Mouse (Mus musculus) C2C12 (cell line): Measurements from ENCODE around the gene Kdm1a. TPM values are rescaled to one million over a fixed set of nuclear protein-coding genes. Genes with fewer than 3 reads are reported as not detected.

ENCODE experiments used
- H3K27me3 ChIP-seq: one replicate; pipeline ENCODE4 v1.6.1; 2011; ENCODE audit not compliant: control insufficient read depth, insufficient read depth, insufficient read length
- H3K36me3 ChIP-seq: one replicate; pipeline ENCODE4 v1.6.1; 2011; ENCODE audit not compliant: control insufficient read depth, insufficient read depth
- H3K4me3 ChIP-seq: one replicate; pipeline ENCODE4 v1.5.1; 2011; ENCODE audit warnings: mild to moderate bottlenecking, control low read depth; ENCODE audit not compliant: poor library complexity, insufficient read depth, severe bottlenecking
- H3K79me2 ChIP-seq: one replicate; pipeline ENCODE4 v1.6.1; 2011; ENCODE audit not compliant: control insufficient read depth, insufficient read depth
- H3K79me3 ChIP-seq: one replicate; pipeline ENCODE4 v1.6.1; 2011; ENCODE audit warnings: low read depth, control low read depth
- H3ac ChIP-seq: one replicate; pipeline ENCODE3; 2011; ENCODE audit warnings: low read depth; ENCODE audit not compliant: control insufficient read depth, insufficient read length
- CEBPB ChIP-seq: IDR thresholded peaks from one replicate; pipeline ENCODE4 v1.6.1; 2011; ENCODE audit warnings: low read depth, mild to moderate bottlenecking, control low read depth, moderate library complexity
- CTCF ChIP-seq: IDR thresholded peaks from one replicate; pipeline ENCODE4 v1.5.1; 2011; ENCODE audit not compliant: control insufficient read depth, insufficient read depth, insufficient read length
- FOSL1 ChIP-seq: IDR thresholded peaks from one replicate; pipeline ENCODE4 v1.8.0; 2011; ENCODE audit warnings: mild to moderate bottlenecking, low read length; ENCODE audit not compliant: poor library complexity, insufficient read depth, severe bottlenecking
- MAX ChIP-seq: IDR thresholded peaks from one replicate; pipeline ENCODE4 v1.6.1; 2011; ENCODE audit warnings: mild to moderate bottlenecking, control low read depth
- MYOD1 ChIP-seq: IDR thresholded peaks from one replicate; pipeline ENCODE4 v1.6.1; 2011; ENCODE audit warnings: low read depth; ENCODE audit not compliant: control insufficient read depth, insufficient read length
- MYOG ChIP-seq: IDR thresholded peaks from one replicate; pipeline ENCODE4 v1.6.1; 2011; ENCODE audit not compliant: control insufficient read depth, insufficient read length; ENCODE audit errors: extremely low read depth
- USF1 ChIP-seq: IDR thresholded peaks from one replicate; pipeline ENCODE4 v1.6.1; 2011; ENCODE audit warnings: low read depth, mild to moderate bottlenecking, control low read depth, moderate library complexity
- polyA plus RNA-seq: library from polyadenylated mRNA; unstranded; fragments of >200 nt; fragmentation: generic; extraction: Trizol; gene quantifications from one replicate; pipeline ENCODE4 v1.2.1, GENCODE M21; 2012; ENCODE audit warnings: missing spikeins

Gene Kdm1a
- polyA plus RNA-seq, 1 experiment, result 47.2 TPM

- no peaks in the 10 kb centered on the region for H3K27me3 ChIP-seq
- H3ac ChIP-seq, result no peak overlapping the region
- H3K79me3 ChIP-seq, result peaks cover 55% of the 10 kb centered on the region
- no peak for TF ChIP-seq USF1
- TF ChIP-seq MAX, result no peak
- no peak for TF ChIP-seq CEBPB
- no peak for TF ChIP-seq MYOD1
- no peak for TF ChIP-seq FOSL1
- TF ChIP-seq CTCF, result no peak
- TF ChIP-seq MYOG, result no peak
- peaks cover 67% of the 10 kb centered on the region for H3K79me2 ChIP-seq
- H3K36me3 ChIP-seq, result no peaks in the 10 kb centered on the region
- no peak overlapping the region for H3K4me3 ChIP-seq
Observed at GRCm38 (mm10) chr4:136600536-136600935, 2.0 kb downstream of the Kdm1a start.

GRCm38 (mm10) chr4:136599869-136600268 lies 2.7 kb downstream of the Kdm1a start:
- Histone ChIP-seq H3K36me3 (no peaks in the 10 kb centered on the region), H3ac (no peak overlapping the region), H3K79me3 (peaks cover 61% of the 10 kb centered on the region), H3K27me3 (no peaks in the 10 kb centered on the region), H3K4me3 (no peak overlapping the region), H3K79me2 (peaks cover 74% of the 10 kb centered on the region)
- TF ChIP-seq FOSL1 (no peak), CEBPB (no peak), CTCF (no peak), MYOD1 (no peak), MAX (no peak), USF1 (no peak), MYOG (no peak)

- Histone ChIP-seq H3K27me3 (no peaks in the 10 kb centered on the region), H3K4me3 (no peak overlapping the region), H3ac (no peak overlapping the region), H3K36me3 (no peaks in the 10 kb centered on the region), H3K79me2 (peaks cover 89% of the 10 kb centered on the region), H3K79me3 (peaks cover 76% of the 10 kb centered on the region)
- no peak for TF ChIP-seq MYOG
Observed at GRCm38 (mm10) chr4:136598268-136598876, 4.2 kb downstream of the Kdm1a start.

DNA sequence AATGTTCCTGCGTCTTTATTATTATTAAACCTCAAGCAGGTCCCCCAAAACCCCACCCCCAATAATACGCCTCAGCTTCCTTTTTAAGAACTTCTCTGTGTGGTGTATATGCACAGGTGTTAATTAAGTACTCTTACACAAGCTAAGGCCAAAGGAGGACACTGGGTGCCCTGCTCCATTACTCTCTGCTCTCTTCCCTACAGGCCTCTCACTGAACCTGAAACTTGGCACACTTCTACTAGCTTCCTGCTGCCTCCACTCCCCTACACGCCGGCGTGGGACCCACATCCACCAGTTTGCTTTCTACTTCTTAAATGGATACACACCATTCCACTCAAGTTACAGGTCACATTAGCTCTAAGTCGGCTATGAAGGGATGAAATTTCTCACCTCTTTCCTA lies 7.3 kb downstream of the Kdm1a start:
- H3K4me3 ChIP-seq, result no peak overlapping the region
- no peaks in the 10 kb centered on the region for H3K27me3 ChIP-seq
- no peak for TF ChIP-seq MYOG
- TF ChIP-seq CTCF, result no peak
- no peak for TF ChIP-seq USF1
- TF ChIP-seq MAX, result no peak
- TF ChIP-seq FOSL1, result no peak
- no peak for TF ChIP-seq CEBPB
- TF ChIP-seq MYOD1, result no peak
- peaks cover 14% of the 10 kb centered on the region for H3K36me3 ChIP-seq
- peaks cover 99% of the 10 kb centered on the region for H3K79me2 ChIP-seq
- no peak overlapping the region for H3ac ChIP-seq
- H3K79me3 ChIP-seq, result peaks cover 76% of the 10 kb centered on the region

DNA sequence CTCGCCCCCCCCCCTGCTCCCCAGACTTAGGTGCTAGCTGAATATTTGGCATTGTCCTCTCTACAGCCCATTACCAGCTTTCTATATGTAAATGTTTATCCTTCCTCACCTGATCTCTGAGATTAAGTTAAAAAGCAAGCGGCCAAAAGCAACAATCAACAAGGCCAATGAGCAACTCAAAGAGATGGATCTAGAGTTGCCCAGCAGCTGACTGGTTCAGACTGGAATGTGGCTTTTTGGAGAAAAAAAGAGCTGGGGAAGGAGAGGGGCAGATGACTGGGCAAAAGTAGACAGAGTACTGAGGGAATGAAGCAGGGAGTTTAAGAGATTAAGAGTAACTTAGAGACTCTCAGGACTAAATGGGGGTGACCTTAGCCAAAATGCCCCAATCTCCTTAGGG lies 8.5 kb downstream of the Kdm1a start:
- Histone ChIP-seq H3K79me3 (peaks cover 77% of the 10 kb centered on the region), H3K4me3 (no peak overlapping the region), H3K27me3 (no peaks in the 10 kb centered on the region), H3ac (no peak overlapping the region), H3K79me2 (peaks cover 99% of the 10 kb centered on the region), H3K36me3 (peaks cover 19% of the 10 kb centered on the region)
- no peak for TF ChIP-seq MYOD1
- no peak for TF ChIP-seq MAX
- no peak for TF ChIP-seq USF1
- no peak for TF ChIP-seq CTCF
- TF ChIP-seq MYOG, result no peak
- no peak for TF ChIP-seq FOSL1
- TF ChIP-seq CEBPB, result no peak

- Histone ChIP-seq H3K79me3 (peaks cover 80% of the 10 kb centered on the region), H3K79me2 (peaks cover 100% of the 10 kb centered on the region), H3K4me3 (no peak overlapping the region), H3K27me3 (no peaks in the 10 kb centered on the region), H3K36me3 (peaks cover 19% of the 10 kb centered on the region), H3ac (no peak overlapping the region)
- TF ChIP-seq USF1 (no peak), FOSL1 (no peak), MAX (no peak)
Observed at GRCm38 (mm10) chr4:136592111-136592510, 10.4 kb downstream of the Kdm1a start.
